Mouse (Mus musculus): ENCODE measurements around the gene Rab37. TPM values are rescaled to one million over a fixed set of nuclear protein-coding genes. Genes with fewer than 3 reads are reported as not detected.

Gene Rab37
- total RNA-seq (2021), result under 1 TPM in 1 of 2 experiments, not detected in 1; 0.19 TPM
- long read RNA-seq, experiment 1, result 0 reads
- long read RNA-seq, experiment 2, result 0 reads

DNA sequence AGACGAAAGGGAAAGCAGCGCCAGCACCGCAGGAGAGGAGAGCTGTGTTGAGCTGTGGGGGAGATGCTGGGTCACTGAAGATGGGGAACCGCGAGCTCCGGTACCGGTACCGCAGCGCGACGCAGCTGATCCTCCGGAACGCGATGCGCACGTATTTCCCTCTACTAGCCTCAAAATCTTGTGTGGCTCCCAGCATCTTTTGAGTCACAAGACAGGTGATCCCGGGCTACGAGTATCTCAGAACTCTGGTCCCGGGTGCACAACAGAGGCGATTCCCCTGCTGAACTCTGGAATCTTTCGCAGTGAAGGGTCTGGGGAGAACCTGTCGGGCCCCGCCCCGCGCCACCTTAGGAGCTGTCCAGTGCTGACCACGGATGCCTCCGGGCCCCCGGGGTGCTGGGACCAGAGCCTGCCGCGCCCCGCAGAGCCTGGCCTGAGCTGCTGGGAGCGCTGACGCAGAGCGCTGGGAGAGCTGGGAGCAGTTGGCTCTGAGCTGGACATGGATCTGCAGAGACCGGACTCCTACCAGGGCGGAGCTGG lies at the start of gene Rab37:
Gene Rab37 (plus strand): TSS at position 70 of the 540 bp plus-strand sequence.
- DNase-seq, result no peak

DNA sequence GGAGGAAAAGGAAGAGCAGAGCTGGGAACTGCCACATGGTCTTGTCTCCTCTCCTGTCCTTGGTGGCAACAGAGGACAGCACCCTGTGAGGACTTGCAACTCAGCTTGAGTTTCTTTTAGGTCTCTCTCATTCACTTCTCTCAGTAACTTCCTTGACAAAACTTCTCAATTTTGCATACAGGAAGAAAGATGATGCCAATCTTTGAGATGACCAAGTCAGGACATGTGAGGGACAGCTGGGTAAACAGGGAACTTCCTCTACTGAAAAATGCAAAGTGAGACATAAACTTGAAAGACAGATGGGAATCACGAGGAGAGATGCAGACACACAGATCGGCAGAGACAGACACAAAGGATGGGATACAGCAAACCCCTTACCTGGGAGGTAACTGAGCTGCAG lies 43.0 kb upstream of the Rab37 start, which contains the start of gene Cd300ld3:
Gene Cd300ld3 (minus strand): TSS at position 151 of the 400 bp plus-strand sequence.
- no peak for DNase-seq

DNA sequence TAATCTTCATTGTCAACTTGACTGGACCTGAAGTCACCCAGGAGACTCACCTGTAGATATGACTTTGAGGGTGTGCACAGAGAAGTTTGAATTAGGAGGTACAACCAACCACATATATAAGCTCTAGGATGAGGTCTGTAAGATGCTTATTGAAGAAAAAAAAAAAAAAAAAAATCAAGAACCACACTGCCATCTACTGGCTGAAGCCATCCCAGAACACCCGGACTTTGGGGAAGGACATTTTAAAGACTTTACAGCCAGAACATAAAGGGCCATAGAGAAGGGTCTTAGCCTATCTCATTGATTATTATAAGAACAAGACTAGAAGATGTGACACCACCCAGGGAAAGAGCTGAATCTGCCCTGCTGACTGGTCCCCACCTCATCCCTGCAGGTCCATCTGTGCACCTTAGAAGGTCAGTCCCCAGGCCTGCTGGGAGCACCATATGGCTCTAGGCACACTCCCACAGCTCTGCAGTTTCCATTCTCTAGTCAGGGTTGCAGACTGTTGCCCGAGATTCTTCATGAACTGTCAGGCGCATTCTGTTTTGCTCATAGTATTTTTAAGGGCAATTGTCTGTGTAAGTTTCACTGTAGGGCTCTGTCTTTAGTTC lies 41.8 kb upstream of the Rab37 start:
- no peak for DNase-seq

DNA sequence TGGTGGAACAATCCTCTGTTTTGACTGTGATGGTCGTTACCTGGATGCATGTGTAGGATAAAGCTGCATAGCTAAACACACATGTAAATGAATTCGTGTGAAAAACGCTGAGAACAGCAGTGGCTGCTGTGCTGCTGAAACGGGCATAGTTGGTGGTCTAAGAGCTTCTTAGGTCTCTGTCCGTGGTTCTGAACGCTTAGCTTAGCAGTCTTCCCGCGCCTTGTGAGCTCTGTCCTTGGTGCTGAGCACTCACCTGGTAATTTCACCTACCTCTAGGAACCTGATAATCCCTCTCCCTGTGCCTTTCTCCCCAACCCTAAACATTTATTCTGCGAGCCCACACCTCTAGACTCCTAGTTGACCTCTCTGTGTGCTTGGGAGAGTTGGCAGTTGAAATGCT lies 39.0 kb upstream of the Rab37 start:
- no peak for DNase-seq

DNA sequence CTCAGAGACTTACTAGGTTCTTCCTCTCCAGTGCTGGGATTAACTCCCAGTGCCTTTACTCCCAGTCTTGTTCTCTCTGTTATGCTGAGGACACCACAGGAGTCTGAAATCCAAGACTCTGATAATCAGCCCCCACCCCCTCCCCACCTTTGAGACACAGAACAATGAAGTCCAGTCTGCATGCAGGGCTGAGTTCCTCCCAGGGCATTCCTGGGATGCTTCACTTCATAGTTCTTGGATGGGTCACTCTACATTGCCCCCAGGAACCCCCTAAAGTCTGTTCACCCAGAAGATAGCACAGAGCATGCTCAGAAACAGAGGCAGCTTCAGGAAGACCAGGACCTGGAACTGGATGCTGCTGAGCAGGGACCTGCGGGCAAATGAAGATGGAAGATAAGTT lies 38.2 kb upstream of the Rab37 start:
- DNase-seq, result no peak

DNA sequence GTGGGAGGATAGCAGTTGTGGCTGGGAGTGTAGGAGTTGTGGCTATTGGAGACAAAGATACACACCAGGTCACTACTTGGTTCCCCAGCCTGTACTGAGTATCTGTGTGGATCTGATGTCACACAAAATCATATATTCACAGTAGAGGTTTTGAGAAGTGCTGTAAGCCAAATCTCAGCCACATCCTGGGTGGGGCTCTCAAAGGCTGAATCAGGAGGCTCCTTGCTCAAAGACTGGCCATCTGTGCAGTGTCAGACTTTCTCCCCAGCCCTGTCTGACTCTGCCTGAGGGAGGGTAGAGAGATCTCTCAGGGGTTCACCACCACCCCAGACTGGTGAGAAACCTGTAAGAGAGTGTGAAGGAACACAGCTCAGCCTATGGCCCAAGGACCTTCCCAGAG lies 36.7 kb upstream of the Rab37 start:
- no peak for DNase-seq

DNA sequence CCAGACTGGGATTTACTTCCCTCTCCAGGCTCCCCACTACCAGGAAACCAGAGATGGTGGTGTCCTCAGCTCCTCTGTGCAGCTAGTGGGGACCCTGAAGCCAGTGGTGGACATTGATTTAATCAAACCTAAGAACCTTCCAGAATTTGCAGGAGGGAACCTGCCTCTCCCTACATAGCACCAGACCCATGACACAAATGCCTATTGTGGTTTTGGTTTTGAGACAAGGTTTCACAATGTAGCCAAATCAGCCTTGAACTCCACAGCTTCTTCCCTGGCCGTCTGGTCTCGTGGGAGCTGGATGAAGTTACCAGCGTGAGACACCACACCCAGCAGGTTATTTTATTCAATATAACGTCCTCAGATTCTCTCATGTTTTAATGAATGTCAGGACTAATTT lies 32.5 kb upstream of the Rab37 start:
- DNase-seq, result no peak

DNA sequence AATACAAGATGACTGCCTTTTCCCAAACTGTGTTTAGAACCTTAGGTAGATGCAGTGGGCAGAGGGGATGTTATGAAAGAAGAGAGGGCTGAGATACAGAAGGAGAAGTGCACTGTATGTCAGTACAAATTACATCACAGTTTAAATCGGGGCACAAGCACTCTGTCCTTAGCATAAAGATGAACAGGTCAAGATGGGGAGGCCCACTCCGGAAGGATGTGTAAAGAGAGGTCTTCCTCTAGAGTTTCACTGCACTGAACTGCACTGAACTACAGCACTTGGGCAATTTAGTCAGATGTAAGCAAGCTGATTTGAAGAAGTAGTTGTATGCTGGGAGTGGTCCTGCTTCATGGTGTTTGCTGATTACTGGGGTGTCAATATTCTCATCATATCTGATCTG lies 31.4 kb upstream of the Rab37 start:
- DNase-seq, result no peak

DNA sequence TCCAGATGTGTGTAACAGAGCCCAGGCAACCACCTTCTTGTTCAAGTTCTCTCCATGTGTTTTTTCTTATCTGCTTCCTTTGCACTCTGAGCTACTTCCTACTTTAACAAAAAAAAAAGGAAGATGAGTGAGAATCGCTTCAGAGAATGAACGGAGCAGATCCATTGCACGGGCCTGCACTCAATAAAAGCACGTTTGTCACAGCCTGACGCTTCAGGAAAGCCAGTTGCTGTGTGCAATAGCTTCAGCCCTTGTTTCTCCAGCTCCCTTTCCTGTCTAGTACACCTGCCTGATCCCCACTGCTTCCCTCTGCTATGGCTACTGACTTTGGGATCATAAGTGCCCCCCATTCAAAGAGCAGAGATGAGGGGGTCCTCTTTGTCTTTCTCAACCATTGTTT lies 29.2 kb upstream of the Rab37 start, which contains the start of gene Cd300e:
Gene Cd300e (minus strand): TSS at position 101 of the 400 bp plus-strand sequence.
- no peak for DNase-seq

DNA sequence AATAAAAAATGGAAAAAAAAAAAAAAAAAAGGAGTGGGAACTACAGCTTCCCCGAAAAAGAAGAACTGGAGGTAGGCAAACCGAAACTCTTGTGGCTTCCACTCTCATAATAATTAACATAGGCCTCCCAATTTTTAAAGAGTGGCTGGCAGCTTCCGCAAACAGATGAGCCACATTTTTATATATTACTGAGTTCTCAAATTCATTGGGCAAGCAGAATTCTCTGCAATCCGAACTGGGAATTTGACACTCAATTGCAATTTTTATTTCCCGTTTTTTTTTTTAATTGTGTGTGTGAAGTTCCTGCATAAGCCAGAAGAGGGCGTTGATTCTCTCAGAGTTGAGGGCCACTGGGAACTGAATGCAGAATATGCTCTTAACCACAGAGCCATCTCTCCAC lies 24.5 kb upstream of the Rab37 start:
- DNase-seq, result no peak

DNA sequence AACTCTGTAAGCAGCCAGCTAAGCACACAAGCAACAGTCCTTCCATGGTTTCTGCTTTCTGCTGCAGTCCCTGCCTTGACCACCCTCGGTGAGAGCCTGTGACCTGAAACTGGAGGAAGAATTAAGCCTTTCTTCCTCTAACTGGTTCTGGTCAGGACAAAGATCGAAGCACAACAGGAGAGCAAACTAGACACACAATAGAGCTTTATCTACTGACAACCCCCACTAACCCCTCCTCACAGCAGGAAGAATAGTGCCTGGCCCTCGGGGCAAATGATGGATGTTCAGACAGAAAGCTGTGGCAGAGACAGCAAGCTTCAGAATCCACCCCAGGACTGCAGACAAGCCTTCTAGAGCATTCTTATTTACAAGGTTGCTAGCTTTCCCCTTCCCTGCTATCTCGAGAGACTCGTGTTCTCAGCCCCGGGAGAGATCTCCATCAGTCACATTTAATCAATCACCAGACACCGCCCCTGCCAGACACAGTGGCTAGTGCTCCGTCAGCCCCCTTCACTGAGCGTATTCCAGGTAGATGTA lies 20.1 kb upstream of the Rab37 start:
- no peak for DNase-seq

DNA sequence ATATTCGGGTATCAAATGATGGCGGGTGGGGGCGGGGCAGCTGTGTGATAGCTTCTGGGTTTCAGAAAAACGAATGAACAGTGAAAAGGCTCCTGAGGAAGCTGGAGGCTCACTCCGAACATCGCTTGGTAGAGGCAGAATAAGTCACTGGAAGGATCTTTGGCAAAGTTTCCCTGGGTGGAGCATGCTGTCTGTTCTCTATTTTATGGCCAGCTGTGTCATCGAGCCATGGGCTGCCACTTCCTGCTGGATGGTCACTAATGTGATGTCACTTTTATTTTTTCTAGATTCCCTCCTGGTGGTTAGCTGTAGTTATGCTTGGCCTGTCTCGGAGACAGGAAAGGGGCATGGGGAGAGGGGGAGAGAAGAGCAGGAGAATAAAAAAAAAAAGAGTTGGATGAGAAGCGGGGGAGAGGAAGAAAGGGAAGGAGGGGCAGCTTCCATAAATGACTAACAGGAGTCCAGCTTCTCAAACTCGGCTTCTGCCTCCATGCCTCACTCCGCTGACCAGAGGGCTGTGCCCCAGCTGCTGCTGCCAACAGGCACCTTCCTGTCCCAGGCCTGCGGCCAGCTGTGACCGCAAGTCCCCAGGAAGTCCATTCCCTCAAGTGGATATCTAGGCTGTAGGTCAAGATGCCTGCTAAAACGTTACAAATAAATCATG lies 19.5 kb upstream of the Rab37 start:
- peak; percentile 59 for DNase-seq

DNA sequence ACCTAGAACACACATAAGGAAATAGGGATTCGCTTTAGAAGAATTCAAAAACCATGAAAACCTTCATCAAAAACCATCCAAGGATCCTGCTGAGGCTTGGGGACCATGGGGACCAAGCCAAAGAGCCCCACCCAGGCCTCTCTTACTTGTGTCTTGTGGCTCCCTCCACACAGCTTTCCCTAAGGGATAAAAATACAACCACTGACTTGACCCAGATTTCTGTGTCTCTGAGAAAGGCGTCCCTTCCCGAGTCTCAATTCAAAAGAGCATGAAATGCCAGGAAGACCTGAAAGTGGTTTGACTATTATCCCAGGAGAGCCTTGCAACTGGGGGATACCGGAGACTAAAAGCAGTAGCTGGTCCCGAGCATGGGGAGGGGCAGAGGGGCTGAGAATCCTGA lies 18.2 kb upstream of the Rab37 start:
- no peak for DNase-seq

DNA sequence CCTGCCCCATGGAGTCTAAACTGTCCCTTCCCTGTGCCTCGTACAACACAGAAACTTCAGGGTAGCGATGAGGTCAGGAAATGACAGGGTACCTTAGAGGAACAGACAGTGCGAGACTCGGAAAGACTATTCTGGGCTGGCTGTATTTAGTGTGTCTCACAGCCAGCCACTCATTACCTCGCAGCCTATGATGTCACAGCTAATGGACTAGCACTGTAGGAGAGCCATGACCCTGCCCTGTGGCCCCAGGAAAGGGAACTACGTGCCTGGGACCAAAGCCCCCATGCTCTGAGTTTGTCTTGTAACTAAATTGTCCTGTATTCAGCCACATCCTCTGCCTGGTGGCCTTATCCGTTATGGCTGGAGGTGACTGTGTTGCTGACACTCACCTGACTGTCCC lies 15.8 kb upstream of the Rab37 start:
- no peak for DNase-seq

DNA sequence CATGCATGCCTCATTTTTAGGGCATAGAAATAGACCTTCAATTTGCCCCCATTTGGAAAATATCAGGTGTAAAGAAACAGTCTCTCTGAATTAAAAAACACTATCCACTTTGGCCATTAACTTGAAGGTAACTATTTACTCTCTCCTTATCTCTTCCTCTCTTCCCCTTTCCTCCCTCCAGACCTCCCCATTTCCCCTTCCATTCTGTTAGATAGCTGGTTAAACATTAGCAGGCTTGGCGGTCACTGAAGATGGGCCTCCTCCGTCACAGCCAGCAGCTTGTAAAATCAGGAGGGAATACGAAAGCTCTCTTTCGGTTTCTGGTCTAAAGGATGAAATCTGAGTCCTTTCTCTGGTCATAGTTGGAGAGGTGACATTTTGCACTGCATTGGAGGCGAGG lies 15.4 kb upstream of the Rab37 start:
- DNase-seq, result no peak

DNA sequence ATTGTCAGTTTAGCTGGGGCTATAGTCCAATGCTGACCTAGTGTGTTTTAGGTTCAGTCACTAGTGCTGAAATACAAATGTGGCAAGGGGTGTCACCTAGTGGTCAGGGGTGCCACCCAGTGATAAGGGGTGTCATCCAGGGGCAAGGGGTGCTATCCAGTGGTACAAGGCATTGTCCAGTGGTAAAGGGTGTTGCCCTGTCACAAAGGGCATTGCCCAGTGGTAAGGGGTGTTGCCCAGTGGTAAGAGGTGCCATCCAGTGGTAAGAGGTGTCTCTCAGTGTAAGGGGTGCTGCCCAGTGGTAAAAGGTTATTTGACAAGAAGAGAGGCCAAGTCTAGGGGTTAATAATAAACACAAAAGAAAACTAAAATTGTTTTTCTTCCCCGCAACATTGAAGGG lies 13.8 kb upstream of the Rab37 start:
- DNase-seq, result no peak

DNA sequence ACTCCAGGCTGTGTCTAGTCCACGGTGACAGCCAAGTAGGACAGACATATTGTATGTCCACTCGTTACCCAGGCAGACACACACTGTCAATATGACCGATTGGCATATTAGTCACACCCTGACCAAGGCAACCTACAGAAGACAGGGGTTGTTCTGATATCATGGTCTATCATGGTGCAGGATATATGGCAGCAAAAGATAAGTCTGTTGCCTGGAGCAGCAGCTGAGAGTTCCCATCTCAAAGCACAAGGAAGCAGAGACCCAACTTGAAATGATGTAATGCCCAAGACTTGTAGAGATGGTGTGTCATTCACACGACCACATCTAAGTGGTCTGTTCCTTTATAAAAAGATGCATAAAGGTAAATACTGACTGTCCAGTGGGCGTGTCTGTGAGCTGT lies 12.6 kb upstream of the Rab37 start:
- DNase-seq, result no peak

DNA sequence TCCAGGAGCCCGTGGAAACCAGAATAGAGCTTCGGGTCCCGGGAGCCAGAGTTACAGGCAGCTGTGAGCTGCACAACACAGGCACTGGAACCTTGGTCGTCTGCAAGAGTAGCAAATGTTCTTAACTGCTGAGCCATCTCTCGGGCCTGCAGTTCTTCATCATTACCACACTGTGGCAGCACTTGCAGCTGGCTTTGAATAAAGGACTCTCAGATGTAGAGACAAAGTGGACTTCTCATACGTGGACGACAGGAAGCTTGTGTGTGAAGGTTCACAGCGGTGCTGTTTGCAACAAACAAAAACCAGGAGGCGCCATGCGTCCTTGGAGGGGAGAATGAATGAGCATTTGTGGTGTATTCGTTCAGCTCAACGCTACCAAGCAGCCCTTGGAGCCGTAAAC lies 10.3 kb upstream of the Rab37 start:
- DNase-seq, result no peak

DNA sequence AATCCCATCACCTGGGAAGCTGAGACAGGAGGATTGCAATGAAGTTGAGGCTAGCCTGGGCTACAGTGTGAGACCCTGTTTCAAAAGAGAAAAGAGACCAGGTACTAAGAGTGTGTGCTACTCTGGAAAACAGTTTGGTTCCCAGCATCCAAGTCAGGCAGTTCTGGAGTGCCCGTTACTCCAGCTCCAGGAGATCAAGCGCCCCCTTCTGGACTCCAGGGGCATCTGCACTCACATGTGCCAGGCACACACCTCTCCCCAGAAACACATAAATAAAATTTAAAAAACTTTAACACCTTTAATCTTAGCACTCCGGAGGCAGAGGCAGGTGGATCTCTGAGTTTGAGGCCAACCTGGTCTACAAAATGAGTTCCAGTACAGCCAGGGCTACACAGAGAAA lies 9.9 kb upstream of the Rab37 start:
- DNase-seq, result no peak

DNA sequence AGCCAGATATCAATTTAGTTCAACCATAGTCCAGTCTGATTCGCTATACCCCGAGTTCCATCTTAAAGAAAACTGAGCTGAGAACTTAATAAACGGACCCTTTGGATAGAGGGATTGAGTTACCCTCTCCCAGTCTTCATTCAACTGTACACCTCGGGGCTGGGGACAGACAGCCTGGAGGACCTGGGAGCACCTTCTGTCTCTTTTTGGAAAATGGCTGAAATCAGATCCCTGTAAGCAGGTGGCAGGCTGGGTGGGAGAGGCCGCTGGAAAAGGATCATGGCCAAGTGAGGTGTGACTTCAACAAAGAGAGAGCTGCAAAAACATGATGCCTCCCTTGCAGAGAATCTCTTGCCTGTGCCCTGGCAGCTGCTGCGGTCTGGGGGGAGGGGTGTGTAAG lies 9.0 kb upstream of the Rab37 start:
- DNase-seq, result no peak

DNA sequence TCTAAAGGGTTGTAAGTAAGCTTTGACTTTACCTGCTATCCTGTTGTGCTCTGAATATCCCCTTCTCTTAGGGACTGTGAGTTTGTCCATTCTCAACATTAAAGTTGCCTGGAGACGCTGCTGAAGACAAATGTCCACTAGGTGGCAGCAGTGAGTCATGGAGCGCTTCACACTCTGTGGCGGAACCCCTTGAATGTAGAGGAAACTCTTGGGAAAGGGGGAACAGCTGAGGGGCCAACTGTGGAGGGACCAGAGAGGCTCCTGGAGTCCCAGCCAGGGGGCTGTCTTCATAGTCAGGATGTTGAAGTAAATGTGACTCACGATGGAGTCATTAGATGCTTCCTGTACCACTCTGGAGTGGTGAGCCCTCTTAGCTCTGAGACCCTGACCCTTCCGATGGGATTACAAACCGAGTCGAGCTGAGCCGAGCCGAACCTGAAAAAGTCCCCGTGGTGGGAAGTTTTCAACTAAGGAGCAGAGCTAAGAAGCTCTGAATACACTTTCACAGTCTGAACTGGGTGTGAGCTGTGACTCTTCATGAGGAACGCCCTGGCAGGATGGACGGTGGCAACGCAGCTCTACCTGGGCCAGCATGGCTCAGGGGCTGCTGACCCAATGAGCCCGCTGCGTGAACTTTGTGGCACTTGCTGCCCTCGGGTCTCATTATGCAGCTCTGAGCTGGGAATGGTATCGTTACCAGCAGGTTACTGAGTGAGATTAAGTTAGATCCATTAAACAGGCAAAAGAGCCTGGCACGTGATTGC lies 7.7 kb upstream of the Rab37 start:
- DNase-seq, result no peak

DNA sequence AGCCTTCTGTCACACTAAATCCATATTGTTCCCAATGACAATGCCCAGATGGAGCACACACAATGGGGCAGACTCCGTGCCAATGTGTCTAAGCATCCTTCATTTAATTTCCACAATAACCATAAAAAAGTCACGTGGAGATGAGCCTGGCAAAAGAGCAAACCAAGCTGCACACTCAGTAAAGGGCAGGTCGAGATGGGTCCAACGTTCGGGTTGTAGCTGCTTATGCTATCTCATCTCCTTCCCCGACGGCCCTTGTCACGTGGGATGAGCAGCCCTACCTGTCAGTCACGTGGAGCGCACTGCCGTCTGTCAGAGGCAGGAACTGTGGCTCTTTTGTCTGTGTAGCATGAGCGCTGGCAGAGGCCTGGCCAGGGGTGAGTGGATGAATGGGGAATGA lies 6.6 kb upstream of the Rab37 start:
- DNase-seq, result no peak

DNA sequence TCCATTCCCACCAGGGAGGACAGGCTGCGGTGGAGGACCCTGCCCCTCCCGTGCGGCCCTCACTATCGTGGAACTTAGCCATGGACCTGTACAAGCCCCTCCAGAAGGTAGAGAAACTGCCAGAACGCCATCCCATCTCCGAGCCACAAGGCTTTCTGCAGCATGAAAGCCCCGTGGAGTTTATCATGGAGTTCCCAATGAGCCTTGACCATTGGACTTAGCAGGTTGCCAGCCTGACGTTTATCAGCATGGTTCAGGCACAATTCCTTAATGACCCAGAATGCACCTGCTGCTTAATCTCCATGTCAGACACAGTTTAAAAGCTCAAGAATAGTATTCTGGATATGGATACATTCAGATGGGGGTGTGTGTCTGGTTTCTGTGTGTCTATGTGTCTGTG lies 6.2 kb upstream of the Rab37 start:
- DNase-seq, result no peak

Data from gastrocnemius, postnatal 25 days (tissue).